In the genomic region with DNA sequence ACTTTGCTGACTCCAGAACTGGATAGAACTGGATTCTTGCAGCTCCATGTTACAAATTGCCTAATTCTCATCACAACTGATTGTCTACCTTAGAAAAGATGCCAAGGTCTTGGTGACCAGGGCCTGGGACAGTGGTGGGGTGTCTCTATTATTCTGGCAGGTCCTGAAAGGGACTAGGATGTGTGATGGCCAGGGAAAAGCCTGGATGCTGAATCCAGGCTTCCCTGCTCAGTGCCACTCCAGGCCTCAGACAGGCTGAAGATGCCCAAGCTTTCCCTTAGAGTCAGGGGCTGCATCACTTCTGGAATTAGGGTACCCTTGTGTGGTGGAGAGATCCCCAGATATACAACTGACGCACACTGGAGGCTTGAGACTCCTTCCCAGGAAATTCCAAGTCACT, we compare ENCODE assay signal across 24 mouse cellular contexts. TPM values are rescaled to one million over a fixed set of nuclear protein-coding genes. Genes with fewer than 3 reads are reported as not detected.
DNase-seq lines count a peak whose midpoint lies in the region; ATAC-seq and TF ChIP-seq lines count a peak whose summit lies in the region.
"Had no signal": no experiment of that assay in that cellular context is flagged by ENCODE, and none has a peak within 500 bp of the region (broad histone marks: within the 10 kb centered on the region; RNA-seq: fewer than 3 reads in every experiment).

No protein-coding gene starts in this region.

- H3K27ac ChIP-seq in heart, adult 2 months, result no peak overlapping the region
- no peak overlapping the region for H3K27ac ChIP-seq in midbrain, embryonic 11.5 days (ENCODE audit: low read depth, low read length)
- no peak overlapping the region for H3K27ac ChIP-seq in midbrain, embryonic 16.5 days (ENCODE audit: low read length)

- TF ChIP-seq CTCF in heart, adult 2 months (IDR thresholded peaks at IDR 0.05), result no peak

- no peaks in the 10 kb centered on the region for H3K79me2 ChIP-seq in heart, adult 2 months (replicated peaks; ENCODE audit: control insufficient read depth, insufficient read depth, low read length)

- no peak for TF ChIP-seq EP300 in heart, adult 2 months (IDR thresholded peaks at IDR 0.05; ENCODE audit: insufficient read depth, low read depth, low read length)

- H3K4me2 ChIP-seq in midbrain, embryonic 11.5 days, result no peak overlapping the region
- no peak overlapping the region for H3K4me2 ChIP-seq in midbrain, embryonic 16.5 days (ENCODE audit: low read length)

- ATAC-seq in midbrain, embryonic 11.5 days (ENCODE audit: low FRiP score), result no peak
- ATAC-seq in midbrain, embryonic 16.5 days, result no peak
- ATAC-seq: activated CD4-positive, CD25-positive, alpha-beta regulatory T cell, adult 4 months; CD4-positive, CD25-positive, alpha-beta regulatory T cell, adult 4 months; Patski had no signal

- WGBS in heart, adult 2 months, result 76% methylated on average over 1 of the region's 1 CpGs
- 90% methylated on average over 1 of the region's 1 CpGs for WGBS in midbrain, embryonic 11.5 days
- 88% methylated on average over 1 of the region's 1 CpGs for WGBS in midbrain, embryonic 16.5 days

- no peaks in the 10 kb centered on the region for H3K9me3 ChIP-seq in midbrain, embryonic 11.5 days (ENCODE audit: control insufficient read depth, low read length)
- H3K9me3 ChIP-seq in midbrain, embryonic 16.5 days (replicated peaks; ENCODE audit: control insufficient read depth, low read length, poor library complexity, severe bottlenecking), result no peaks in the 10 kb centered on the region
- H3K9me3 ChIP-seq: G1E had no signal

- intact Hi-C loops in heart, adult 2 months (cut with DNase I), result no loop called here

- H3K36me3 ChIP-seq in heart, adult 2 months (ENCODE audit: control insufficient read depth, insufficient read depth, low read length), result no peaks in the 10 kb centered on the region
- H3K36me3 ChIP-seq in midbrain, embryonic 11.5 days (ENCODE audit: control insufficient read depth, insufficient read depth, low read length), result no peaks in the 10 kb centered on the region
- no peaks in the 10 kb centered on the region for H3K36me3 ChIP-seq in midbrain, embryonic 16.5 days (ENCODE audit: control insufficient read depth, insufficient read depth, low read length)
- H3K36me3 ChIP-seq: G1E had no signal

- DNase-seq in heart, adult 11 months, result peak; percentile 70
- no peak for DNase-seq in heart, adult 2 months
- peak; percentile 81 for DNase-seq in midbrain, embryonic 11.5 days (ENCODE audit: low spot score, missing footprints)
- DNase-seq: adrenal gland, adult 2 months; adrenal gland, adult 8-10 months; adrenal gland, postnatal 10 days; adrenal gland, postnatal 14 days; adrenal gland, postnatal 25 days; adrenal gland, postnatal 36 days; B cell, adult 2 months; cerebellum, adult 11 months; cerebellum, adult 11-12 months; cerebellum, adult 18-20 months had no signal

- no peaks in the 10 kb centered on the region for H3K4me1 ChIP-seq in heart, adult 2 months (ENCODE audit: control insufficient read depth, insufficient read depth, low read length)
- peaks cover 2% of the 10 kb centered on the region; the same call in 1 of the 2 replicates for H3K4me1 ChIP-seq in midbrain, embryonic 11.5 days (ENCODE audit: control insufficient read depth, insufficient read depth, low read length)
- H3K4me1 ChIP-seq in midbrain, embryonic 16.5 days (ENCODE audit: control insufficient read depth, insufficient read depth, low read length), result no peaks in the 10 kb centered on the region

- no peak for TF ChIP-seq POLR2A in heart, adult 2 months (IDR thresholded peaks at IDR 0.05; ENCODE audit: insufficient read depth, low read depth, low read length)

- no peak overlapping the region for H3K9ac ChIP-seq in heart, adult 2 months (ENCODE audit: low read depth, low read length)
- H3K9ac ChIP-seq in midbrain, embryonic 11.5 days (ENCODE audit: low read length), result no peak overlapping the region
- no peak overlapping the region for H3K9ac ChIP-seq in midbrain, embryonic 16.5 days (ENCODE audit: low read depth, low read length)

- H3K4me3 ChIP-seq in heart, adult 2 months, result no peak overlapping the region
- H3K4me3 ChIP-seq in midbrain, embryonic 11.5 days (ENCODE audit: low read depth, low read length), result no peak overlapping the region
- no peak overlapping the region for H3K4me3 ChIP-seq in midbrain, embryonic 16.5 days (ENCODE audit: low read depth, low read length)

- H3K27me3 ChIP-seq in heart, adult 2 months (ENCODE audit: control insufficient read depth, insufficient read depth, low read length), result no peaks in the 10 kb centered on the region
- H3K27me3 ChIP-seq in midbrain, embryonic 11.5 days (ENCODE audit: control insufficient read depth, insufficient read depth, low read length), result peaks cover 73% of the 10 kb centered on the region
- H3K27me3 ChIP-seq in midbrain, embryonic 16.5 days (ENCODE audit: control insufficient read depth, insufficient read depth, low read depth, low read length), result peaks cover 8% of the 10 kb centered on the region
- H3K27me3 ChIP-seq: CH12.LX, Patski had no signal

RNA-seq across cellular contexts. Expression of a gene that starts 7.8 kb away (rescaled TPM):
- total RNA-seq in heart, adult 2 months (2021), result under 1 TPM; 0.20 to 0.21 TPM
- polyA plus RNA-seq in heart, adult 2 months (2012; rRNA removed), result 0.31 and 0.67 TPM in 2 replicates
- not detected in 2 replicates for polyA plus RNA-seq in midbrain, embryonic 11.5 days (2014; fragmentation: Nextera tagmentation; extraction: Ambion mirVana)
- polyA plus RNA-seq in midbrain, embryonic 16.5 days (2015; fragmentation: Nextera tagmentation; extraction: Ambion mirVana), result 0.12 and 0.33 TPM in 2 replicates
- total RNA-seq: adrenal gland, adult 18-20 months; adrenal gland, adult 2 months; adrenal gland, adult 8-10 months; adrenal gland, postnatal 10 days; adrenal gland, postnatal 14 days; adrenal gland, postnatal 25 days; adrenal gland, postnatal 36 days; adrenal gland, postnatal 4 days; CH12.LX; ES-E14; MEL had no signal
- polyA plus RNA-seq: activated CD4-positive, CD25-positive, alpha-beta regulatory T cell, adult 4 months; adrenal gland, adult 2 months; C2C12; CD4-positive, CD25-positive, alpha-beta regulatory T cell, adult 4 months; G1E; Patski had no signal

RNA-seq across cellular contexts. Expression of a gene that starts 55.2 kb away (rescaled TPM):
- not detected for total RNA-seq in heart, adult 2 months (2021)
- polyA plus RNA-seq in heart, adult 2 months (2012; rRNA removed), result not detected in 2 replicates
- polyA plus RNA-seq in midbrain, embryonic 11.5 days (2014; fragmentation: Nextera tagmentation; extraction: Ambion mirVana), result 0.29 TPM in 1 of 2 replicates, not detected in the other
- 0.95 and 1.0 TPM in 2 replicates for polyA plus RNA-seq in midbrain, embryonic 16.5 days (2015; fragmentation: Nextera tagmentation; extraction: Ambion mirVana)
- total RNA-seq: adrenal gland, adult 18-20 months; adrenal gland, adult 2 months; adrenal gland, adult 8-10 months; adrenal gland, postnatal 10 days; adrenal gland, postnatal 14 days; adrenal gland, postnatal 25 days; adrenal gland, postnatal 36 days; adrenal gland, postnatal 4 days; CH12.LX; MEL had no signal
- polyA plus RNA-seq: activated CD4-positive, CD25-positive, alpha-beta regulatory T cell, adult 4 months; adrenal gland, adult 2 months; CD4-positive, CD25-positive, alpha-beta regulatory T cell, adult 4 months; G1E; Patski had no signal

Comparison
In these comparisons a context has a peak if more than half of its experiments do, and no peak if none do; other contexts are left out.
1. DNase-seq: peak in heart, adult 11 months (single experiment) and midbrain, embryonic 11.5 days (single experiment); none in heart, adult 2 months (0 of 2).